Mouse (Mus musculus) G1E (cell line): Measurements from ENCODE around the gene Pparg.

Experiments
- CTCF ChIP-seq: IDR thresholded peaks from 2 replicates; pipeline ENCODE4 v1.5.1; 2012; ENCODE audit warnings: low read depth, low read length, inconsistent platforms, mixed read lengths
- GATA1 ChIP-seq: IDR thresholded peaks from 2 replicates; pipeline ENCODE4 v1.6.1; 2012; ENCODE audit warnings: borderline replicate concordance, low read length, inconsistent platforms, mixed read lengths
- POLR2AphosphoS5 ChIP-seq: IDR thresholded peaks from 2 replicates; pipeline ENCODE4 v1.6.1; 2012; ENCODE audit warnings: low read depth, low read length, inconsistent platforms; ENCODE audit not compliant: insufficient replicate concordance

DNA sequence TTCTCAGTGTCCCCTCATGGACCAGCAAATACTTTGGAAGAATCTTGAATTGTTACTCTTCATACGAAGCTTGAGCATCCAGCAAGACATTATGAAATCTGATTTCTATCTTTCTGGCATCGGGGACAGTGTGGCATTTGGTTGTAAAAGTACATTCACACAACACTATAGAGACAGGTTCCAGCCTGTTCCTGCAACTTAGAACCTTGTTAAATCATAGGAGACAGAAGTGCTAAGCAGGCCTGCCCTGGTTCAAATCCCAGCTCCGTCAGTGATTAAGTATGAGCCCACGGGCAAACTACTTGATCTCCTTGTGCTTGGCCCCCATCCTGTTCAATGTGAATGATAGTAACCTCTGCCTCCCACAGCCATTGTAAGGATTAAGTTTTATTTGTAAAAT lies 41.1 kb upstream of the Pparg start:
- TF ChIP-seq CTCF (no peak), POLR2AphosphoS5 (no peak), GATA1 (no peak)
